Mouse (Mus musculus) hindbrain, embryonic 13.5 days (tissue): Measurements from ENCODE around the gene Ugcg. TPM values are rescaled to one million over a fixed set of nuclear protein-coding genes. Genes with fewer than 3 reads are reported as not detected.
"Not testable (repeated sequence)": the region's sequence is repeated elsewhere in the genome, so short reads cannot be mapped to it uniquely, and the experiment has no call there.

Experiments
- ATAC-seq: fragments of 200-750 bp; cut with Nextera tagmentation; 2 replicates; pipeline ENCODE4 v1.8.0; 2017; ENCODE audit warnings: moderate TSS enrichment; ENCODE audit not compliant: low FRiP score
- H3K27ac ChIP-seq: fragments of 300-500 bp; sonication (generic); 2 replicates; pipeline ENCODE4 v1.5.1; 2015; ENCODE audit warnings: inconsistent platforms, mild to moderate bottlenecking, moderate library complexity
- H3K27me3 ChIP-seq: fragments of 300-500 bp; sonication (generic); 2 replicates; pipeline ENCODE4 v1.6.1; 2015; ENCODE audit warnings: mild to moderate bottlenecking, inconsistent platforms
- H3K36me3 ChIP-seq: fragments of 300-500 bp; sonication (generic); 2 replicates; pipeline ENCODE4 v1.6.1; 2015; ENCODE audit warnings: mild to moderate bottlenecking, inconsistent platforms
- H3K4me1 ChIP-seq: fragments of 300-500 bp; sonication (generic); replicated peaks from 2 replicates; pipeline ENCODE4 v1.6.1; 2015; ENCODE audit warnings: inconsistent platforms
- H3K4me2 ChIP-seq: fragments of 300-500 bp; sonication (generic); 2 replicates; pipeline ENCODE4 v1.6.1; 2015; ENCODE audit warnings: inconsistent platforms, mild to moderate bottlenecking, moderate library complexity
- H3K4me3 ChIP-seq: fragments of 300-500 bp; sonication (generic); 2 replicates; pipeline ENCODE4 v1.5.1; 2015; ENCODE audit warnings: mild to moderate bottlenecking, inconsistent platforms
- H3K9ac ChIP-seq: fragments of 300-500 bp; sonication (generic); 2 replicates; pipeline ENCODE4 v1.6.1; 2015; ENCODE audit warnings: mild to moderate bottlenecking, inconsistent platforms
- H3K9me3 ChIP-seq: fragments of 300-500 bp; sonication (generic); 2 replicates; pipeline ENCODE4 v1.6.1; 2016; ENCODE audit warnings: inconsistent platforms
- WGBS: fragments of 180-500 bp; shearing (Covaris S2); methylation state at CpG from one replicate; pipeline ENCODE4 v1.1.7; 2015; 5-methylcytosine and 5-hydroxymethylcytosine counted together
- polyA plus RNA-seq: library from polyadenylated mRNA; unstranded; fragments of >200 nt; fragmentation: Nextera tagmentation; extraction: Ambion mirVana; gene quantifications from 2 replicates; pipeline ENCODE4 v1.2.1, GENCODE M21; 2015

Ugcg gene
- polyA plus RNA-seq, 1 experiment from 2014 or later: 17.3 TPM

GRCm38 (mm10) chr4:59254397-59254796 lies 65.3 kb downstream of the Ugcg start:
- WGBS: 90% methylated on average over 6 of the region's 6 CpGs
- Histone ChIP-seq H3K27ac (no peak overlapping the region), H3K4me1 (no peaks in the 10 kb centered on the region), H3K9me3 (no peaks in the 10 kb centered on the region), H3K36me3 (no peaks in the 10 kb centered on the region), H3K27me3 (no peaks in the 10 kb centered on the region), H3K9ac (no peak overlapping the region), H3K4me2 (no peak overlapping the region), H3K4me3 (no peak overlapping the region)
- no peak for ATAC-seq

DNA sequence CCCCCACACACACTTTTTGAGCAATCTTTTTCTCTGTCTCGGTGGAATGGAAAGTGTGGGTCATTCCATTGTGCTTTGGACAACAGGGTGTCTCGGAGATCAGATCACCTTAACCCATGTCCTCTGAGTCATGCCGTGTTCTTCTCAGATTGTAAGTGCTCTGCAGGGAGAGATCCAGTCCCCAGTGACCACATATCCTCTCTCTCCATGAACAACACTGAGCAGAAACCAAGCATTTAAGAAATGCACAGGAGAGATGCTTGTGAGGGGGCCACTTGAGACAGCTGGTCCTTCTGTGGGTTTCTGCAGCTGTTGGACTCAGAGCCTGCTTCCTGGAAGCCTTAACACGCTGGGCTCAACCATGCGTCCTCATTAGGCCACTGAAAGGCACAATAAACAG lies 66.9 kb downstream of the Ugcg start:
- Histone ChIP-seq H3K36me3 (no peaks in the 10 kb centered on the region), H3K27me3 (no peaks in the 10 kb centered on the region), H3K9me3 (no peaks in the 10 kb centered on the region), H3K27ac (no peak overlapping the region), H3K4me2 (no peak overlapping the region), H3K9ac (no peak overlapping the region), H3K4me1 (no peaks in the 10 kb centered on the region), H3K4me3 (no peak overlapping the region)
- no peak for ATAC-seq
- 81% methylated on average over 5 of the region's 5 CpGs for WGBS

GRCm38 (mm10) chr4:59257866-59258265 lies 68.8 kb downstream of the Ugcg start:
- Histone ChIP-seq H3K27me3 (no peaks in the 10 kb centered on the region), H3K4me1 (no peaks in the 10 kb centered on the region), H3K4me2 (no peak overlapping the region), H3K36me3 (no peaks in the 10 kb centered on the region), H3K9me3 (no peaks in the 10 kb centered on the region), H3K4me3 (no peak overlapping the region), H3K9ac (no peak overlapping the region), H3K27ac (no peak overlapping the region)
- ATAC-seq: no peak
- WGBS: 70% methylated on average over 3 of the region's 3 CpGs

GRCm38 (mm10) chr4:59258771-59259170 lies 69.7 kb downstream of the Ugcg start:
- no peak overlapping the region for H3K4me2 ChIP-seq
- no peak overlapping the region for H3K27ac ChIP-seq
- H3K27me3 ChIP-seq: no peaks in the 10 kb centered on the region
- no peak for ATAC-seq
- H3K9ac ChIP-seq: no peak overlapping the region
- H3K9me3 ChIP-seq: no peaks in the 10 kb centered on the region
- 86% methylated on average over 2 of the region's 2 CpGs for WGBS
- no peak overlapping the region for H3K4me3 ChIP-seq
- H3K4me1 ChIP-seq: no peaks in the 10 kb centered on the region
- H3K36me3 ChIP-seq: no peaks in the 10 kb centered on the region

- 73% methylated on average over 1 of the region's 1 CpGs for WGBS
- no peak overlapping the region for H3K27ac ChIP-seq
- no peak overlapping the region for H3K4me3 ChIP-seq
- H3K27me3 ChIP-seq: no peaks in the 10 kb centered on the region
- ATAC-seq: no peak
- no peaks in the 10 kb centered on the region for H3K4me1 ChIP-seq
- no peak overlapping the region for H3K4me2 ChIP-seq
- no peaks in the 10 kb centered on the region for H3K36me3 ChIP-seq
- no peaks in the 10 kb centered on the region for H3K9me3 ChIP-seq
- H3K9ac ChIP-seq: no peak overlapping the region
These were observed 70.7 kb downstream of the Ugcg start for GRCm38 (mm10) chr4:59259806-59260205.

DNA sequence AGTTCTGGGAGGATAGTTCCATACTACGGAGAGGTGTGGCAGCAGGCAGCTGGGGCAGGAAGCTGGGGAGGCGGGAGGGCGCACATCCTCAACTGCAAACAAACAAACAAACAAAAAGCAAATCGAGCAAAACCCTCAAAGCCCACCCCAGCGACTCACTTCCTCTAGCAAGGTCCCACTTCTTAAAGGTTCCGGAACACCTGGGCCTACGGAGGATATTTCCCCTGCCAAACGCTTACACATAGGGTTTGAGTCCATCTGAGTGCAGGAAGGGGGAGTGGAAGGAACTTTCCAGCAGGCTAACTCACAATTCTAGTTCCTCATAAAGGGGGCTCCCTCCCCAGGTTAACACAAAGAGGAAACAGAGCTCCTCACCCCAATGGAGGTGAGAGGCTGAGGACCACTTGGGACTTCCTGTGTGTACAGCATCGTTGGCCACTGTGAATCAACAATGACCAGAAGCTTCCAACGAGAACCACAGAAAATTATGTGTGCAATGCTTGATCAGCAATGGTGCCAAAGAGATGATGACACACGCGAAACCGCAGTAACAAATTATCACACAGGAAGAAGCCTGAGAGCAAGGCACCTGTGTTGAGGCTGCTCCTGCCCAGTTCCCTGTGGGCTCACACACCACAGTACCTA lies 71.9 kb downstream of the Ugcg start:
- ATAC-seq: no peak
- Histone ChIP-seq H3K9ac (no peak overlapping the region), H3K27me3 (no peaks in the 10 kb centered on the region), H3K4me1 (no peaks in the 10 kb centered on the region), H3K27ac (no peak overlapping the region), H3K4me2 (no peak overlapping the region), H3K36me3 (no peaks in the 10 kb centered on the region), H3K4me3 (no peak overlapping the region), H3K9me3 (no peaks in the 10 kb centered on the region)
- WGBS: 91% methylated on average over 13 of the region's 13 CpGs

GRCm38 (mm10) chr4:59261582-59261981 lies 72.5 kb downstream of the Ugcg start:
- not testable (repeated sequence) for H3K27me3 ChIP-seq, H3K36me3 ChIP-seq, H3K27ac ChIP-seq, H3K4me2 ChIP-seq, H3K9me3 ChIP-seq, ATAC-seq, H3K4me3 ChIP-seq, H3K4me1 ChIP-seq, H3K9ac ChIP-seq
- WGBS: 89% methylated on average over 5 of the region's 10 CpGs

GRCm38 (mm10) chr4:59262156-59262555 lies 73.1 kb downstream of the Ugcg start:
- H3K9me3 ChIP-seq: no peaks in the 10 kb centered on the region
- no peak for ATAC-seq
- H3K27ac ChIP-seq: no peak overlapping the region
- 80% methylated on average over 6 of the region's 6 CpGs for WGBS
- H3K4me2 ChIP-seq: no peak overlapping the region
- no peaks in the 10 kb centered on the region for H3K27me3 ChIP-seq
- H3K9ac ChIP-seq: no peak overlapping the region
- no peaks in the 10 kb centered on the region for H3K36me3 ChIP-seq
- no peaks in the 10 kb centered on the region for H3K4me1 ChIP-seq
- H3K4me3 ChIP-seq: no peak overlapping the region

DNA sequence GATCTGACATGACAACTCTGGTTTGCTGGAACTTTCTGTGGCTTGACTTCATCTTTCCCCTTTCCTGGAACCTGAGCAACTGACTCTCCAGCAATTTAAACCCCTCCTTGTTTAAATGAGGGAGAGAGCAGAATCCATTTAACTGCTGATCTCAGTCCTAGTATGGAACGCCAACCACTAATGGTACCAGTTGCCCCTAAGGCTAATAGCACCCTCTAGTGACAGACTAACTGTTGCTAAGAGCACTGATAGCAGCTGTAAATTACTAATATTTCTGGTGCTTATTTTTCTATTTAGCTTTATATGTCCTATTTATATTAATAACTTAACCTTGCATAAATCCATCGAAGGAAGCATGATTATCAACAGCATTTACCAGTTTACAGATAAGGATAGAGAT lies 74.4 kb downstream of the Ugcg start:
- no peak for ATAC-seq
- no peak overlapping the region for H3K27ac ChIP-seq
- H3K27me3 ChIP-seq: no peaks in the 10 kb centered on the region
- H3K4me3 ChIP-seq: no peak overlapping the region
- no peak overlapping the region for H3K4me2 ChIP-seq
- WGBS: 96% methylated on average over 2 of the region's 2 CpGs
- H3K9me3 ChIP-seq: no peaks in the 10 kb centered on the region
- no peaks in the 10 kb centered on the region for H3K4me1 ChIP-seq
- no peak overlapping the region for H3K9ac ChIP-seq
- H3K36me3 ChIP-seq: no peaks in the 10 kb centered on the region

DNA sequence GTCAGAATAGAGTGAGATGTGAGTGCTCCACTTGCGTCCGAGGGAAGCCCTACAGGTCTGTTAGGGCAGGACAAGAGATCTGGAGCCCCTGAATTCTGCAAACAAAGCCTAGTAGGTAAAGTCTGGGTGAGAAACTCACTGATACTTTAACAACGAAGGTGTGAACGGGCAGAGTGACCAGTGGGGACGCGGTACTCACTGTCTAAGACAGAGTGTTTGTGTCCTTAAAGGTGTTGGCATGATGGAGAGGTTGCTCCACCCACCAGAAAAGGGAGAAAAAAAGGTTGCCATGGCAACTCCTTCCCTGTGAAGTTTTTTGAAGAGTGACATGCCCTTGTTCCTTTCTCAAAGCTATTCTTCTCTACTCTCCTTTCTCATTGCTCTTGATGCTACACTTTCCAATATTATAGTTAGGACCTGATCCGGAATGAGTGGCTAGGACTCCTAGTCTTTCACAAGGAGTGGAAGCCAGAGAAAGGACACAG lies 75.6 kb downstream of the Ugcg start:
- Histone ChIP-seq H3K4me1 (no peaks in the 10 kb centered on the region), H3K9ac (no peak overlapping the region), H3K9me3 (peaks cover 6% of the 10 kb centered on the region), H3K27ac (no peak overlapping the region), H3K36me3 (no peaks in the 10 kb centered on the region), H3K27me3 (no peaks in the 10 kb centered on the region), H3K4me3 (no peak overlapping the region), H3K4me2 (no peak overlapping the region)
- WGBS: 84% methylated on average over 7 of the region's 7 CpGs
- ATAC-seq: no peak

- Histone ChIP-seq H3K27me3 (no peaks in the 10 kb centered on the region), H3K27ac (no peak overlapping the region), H3K4me2 (no peak overlapping the region), H3K9me3 (peaks cover 9% of the 10 kb centered on the region), H3K9ac (no peak overlapping the region), H3K4me1 (no peaks in the 10 kb centered on the region), H3K4me3 (no peak overlapping the region), H3K36me3 (no peaks in the 10 kb centered on the region)
- WGBS: 85% methylated on average over 5 of the region's 5 CpGs
- no peak for ATAC-seq
These were observed 76.1 kb downstream of the Ugcg start for GRCm38 (mm10) chr4:59265182-59265581.

GRCm38 (mm10) chr4:59265631-59266030 lies 76.6 kb downstream of the Ugcg start:
- H3K27ac ChIP-seq: no peak overlapping the region
- 91% methylated on average over 5 of the region's 5 CpGs for WGBS
- H3K27me3 ChIP-seq: no peaks in the 10 kb centered on the region
- no peak overlapping the region for H3K4me2 ChIP-seq
- no peak for ATAC-seq
- H3K4me1 ChIP-seq: no peaks in the 10 kb centered on the region
- H3K4me3 ChIP-seq: no peak overlapping the region
- H3K9me3 ChIP-seq: peaks cover 9% of the 10 kb centered on the region
- H3K9ac ChIP-seq: no peak overlapping the region
- no peaks in the 10 kb centered on the region for H3K36me3 ChIP-seq
